Mouse (Mus musculus): ENCODE data around the gene Sat1.

Gene Sat1

DNA sequence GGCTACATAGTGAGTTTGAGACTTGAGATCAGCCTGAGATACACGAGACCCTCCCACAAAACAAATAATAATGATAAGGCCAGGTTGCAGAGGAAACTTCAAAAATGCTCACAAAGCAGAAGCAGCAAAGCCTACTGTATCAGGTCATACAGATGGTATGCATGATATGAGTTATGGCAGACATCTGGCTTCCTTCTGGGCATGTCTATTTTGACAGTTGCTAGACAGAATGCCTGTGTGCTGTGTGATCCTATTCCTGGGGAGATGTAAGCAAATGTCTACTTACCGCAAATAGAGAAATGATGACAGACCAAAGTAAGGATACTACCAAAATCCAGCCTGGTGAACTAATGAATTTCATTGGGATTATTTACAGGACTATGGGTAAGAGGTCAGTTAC lies 49.9 kb downstream of the Sat1 start:
- DNase-seq (ENCODE audit: low spot score in 2 of 2) = no peak

DNA sequence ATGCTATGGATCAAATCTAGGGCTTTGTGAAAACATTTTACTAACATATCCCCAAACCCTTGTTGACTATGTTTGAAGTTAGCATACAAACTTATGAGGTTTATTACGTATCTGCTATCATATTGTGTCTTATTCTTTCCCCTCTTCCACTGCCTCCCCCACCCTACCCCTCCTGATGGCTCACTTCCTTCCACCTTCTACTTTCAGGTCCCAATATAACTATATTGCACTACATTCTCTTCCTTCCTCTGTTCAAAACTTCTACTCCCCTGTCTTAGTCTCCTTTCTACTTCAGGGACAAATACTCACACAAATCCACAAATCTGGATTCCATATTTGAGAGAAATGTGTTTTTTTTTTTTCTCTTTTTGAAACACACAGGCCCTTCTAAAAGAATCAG lies 52.7 kb downstream of the Sat1 start:
- DNase-seq (ENCODE audit: low spot score in 2 of 2) = no peak
